Mouse (Mus musculus) heart, postnatal 0 days (tissue): ENCODE data around the gene Srd5a2. TPM values are rescaled to one million over a fixed set of nuclear protein-coding genes. Genes with fewer than 3 reads are reported as not detected.
A peak's percentile ranks its signal among the peaks of the same experiment; 100 is the strongest.

Experiments
- ATAC-seq: fragments of 200-750 bp; cut with Nextera tagmentation; 2 replicates; pipeline ENCODE4 v1.8.0; 2017; ENCODE audit warnings: low read depth, moderate number of reproducible peaks, moderate library complexity; ENCODE audit not compliant: insufficient read depth
- DNase-seq: peaks from one replicate; pipeline ENCODE4 v3.0.0-alpha.2; 2016; ENCODE audit warnings: low spot score
- H3K27ac ChIP-seq: fragments of 300-500 bp; sonication (generic); 2 replicates; pipeline ENCODE4 v1.5.1; 2014; ENCODE audit warnings: low read depth, mild to moderate bottlenecking
- H3K27me3 ChIP-seq: fragments of 300-500 bp; sonication (generic); 2 replicates; pipeline ENCODE4 v1.6.1; 2014; ENCODE audit warnings: low read length, mixed read lengths; ENCODE audit not compliant: control insufficient read depth, insufficient read depth
- H3K36me3 ChIP-seq: fragments of 300-500 bp; sonication (generic); replicated peaks from 2 replicates; pipeline ENCODE4 v1.6.1; 2014; ENCODE audit warnings: low read length, mixed read lengths; ENCODE audit not compliant: control insufficient read depth, insufficient read depth
- H3K4me1 ChIP-seq: fragments of 300-500 bp; sonication (generic); 2 replicates; pipeline ENCODE4 v1.6.1; 2014; ENCODE audit warnings: antibody characterized with exemption; ENCODE audit not compliant: control insufficient read depth, insufficient read depth
- H3K4me2 ChIP-seq: fragments of 300-500 bp; sonication (generic); 2 replicates; pipeline ENCODE4 v1.6.1; 2014; ENCODE audit warnings: low read depth, mild to moderate bottlenecking, low read length, moderate library complexity
- H3K4me3 ChIP-seq: fragments of 300-500 bp; sonication (generic); 2 replicates; pipeline ENCODE4 v1.5.1; 2014; ENCODE audit warnings: low read depth, low read length
- H3K9ac ChIP-seq: fragments of 300-500 bp; sonication (generic); replicated peaks from 2 replicates; pipeline ENCODE4 v1.6.1; 2014; ENCODE audit warnings: low read depth, low read length, mixed read lengths
- H3K9me3 ChIP-seq: fragments of 300-500 bp; sonication (generic); replicated peaks from 2 replicates; pipeline ENCODE4 v1.6.1; 2016; ENCODE audit warnings: low read length; ENCODE audit not compliant: control insufficient read depth
- CTCF ChIP-seq: IDR thresholded peaks from 2 replicates; pipeline ENCODE4 v1.5.1; 2016; ENCODE audit warnings: antibody characterized with exemption, control low read depth, low read depth
- EP300 ChIP-seq: IDR thresholded peaks from 2 replicates; pipeline ENCODE4 v1.6.1; 2016; ENCODE audit warnings: antibody characterized with exemption, low read depth
- WGBS: fragments of 180-500 bp; shearing (Covaris S2); extraction: QIAGEN DNeasy Blood & Tissue Kit; methylation state at CpG from one replicate; pipeline ENCODE4 v1.1.7; 2014; 5-methylcytosine and 5-hydroxymethylcytosine counted together
- polyA plus RNA-seq: library from polyadenylated mRNA; unstranded; fragments of >200 nt; fragmentation: Nextera tagmentation; extraction: Ambion mirVana; gene quantifications from 2 replicates; pipeline ENCODE4 v1.2.1, GENCODE M21; 2015
- total RNA-seq: library from RNA; depleted of rRNA; stranded (reverse); fragments of >200 nt; gene quantifications from 2 replicates; pipeline ENCODE4 v1.2.3, GENCODE M21; 2014; ENCODE audit warnings: low replicate concordance

Srd5a2 gene
- total and polyA plus RNA-seq, 2 experiments from 2014 or later, result not detected

GRCm38 (mm10) chr17:74002396-74002795 lies 45.3 kb downstream of the Srd5a2 start:
- WGBS, result 76% methylated on average over 2 of the region's 2 CpGs

GRCm38 (mm10) chr17:73995907-73996645 lies 51.6 kb downstream of the Srd5a2 start:
- no peak for TF ChIP-seq CTCF
- TF ChIP-seq EP300, result peak; percentile 58; the same call in 1 of the 2 replicates
- H3K27me3 ChIP-seq, result no peaks in the 10 kb centered on the region
- H3K4me3 ChIP-seq, result no peak overlapping the region
- no peak overlapping the region for H3K4me2 ChIP-seq
- no peaks in the 10 kb centered on the region for H3K9me3 ChIP-seq
- no peak overlapping the region for H3K9ac ChIP-seq
- DNase-seq (peak; percentile 59), ATAC-seq (peak; percentile 91)
- H3K36me3 ChIP-seq, result no peaks in the 10 kb centered on the region
- H3K27ac ChIP-seq, result 0 out of 2 replicates have a peak overlapping the region, but pooled peaks have one; percentile 7
- peaks cover 6% of the 10 kb centered on the region; the same call in 1 of the 2 replicates for H3K4me1 ChIP-seq
- 62% methylated on average over 13 of the region's 13 CpGs for WGBS

More at GRCm38 (mm10) chr17:74002396-74002795, 45.3 kb downstream of the Srd5a2 start:
- Histone ChIP-seq H3K4me2 (no peak overlapping the region), H3K4me3 (no peak overlapping the region), H3K9me3 (no peaks in the 10 kb centered on the region), H3K27ac (no peak overlapping the region), H3K27me3 (no peaks in the 10 kb centered on the region), H3K36me3 (no peaks in the 10 kb centered on the region), H3K9ac (no peak overlapping the region), H3K4me1 (no peaks in the 10 kb centered on the region)
- ATAC-seq (no peak), DNase-seq (no peak)
- TF ChIP-seq EP300 (no peak), CTCF (no peak)

GRCm38 (mm10) chr17:73991264-73991663 lies 56.5 kb downstream of the Srd5a2 start:
- ATAC-seq (no peak), DNase-seq (no peak)
- 88% methylated on average over 4 of the region's 4 CpGs for WGBS
- no peak overlapping the region for H3K9ac ChIP-seq
- no peak for TF ChIP-seq EP300
- TF ChIP-seq CTCF, result no peak
- H3K27ac ChIP-seq, result no peak overlapping the region
- H3K4me2 ChIP-seq, result no peak overlapping the region
- H3K9me3 ChIP-seq, result no peaks in the 10 kb centered on the region
- peaks cover 6% of the 10 kb centered on the region; the same call in 1 of the 2 replicates for H3K4me1 ChIP-seq
- no peaks in the 10 kb centered on the region for H3K27me3 ChIP-seq
- H3K4me3 ChIP-seq, result no peak overlapping the region
- no peaks in the 10 kb centered on the region for H3K36me3 ChIP-seq

GRCm38 (mm10) chr17:73986571-73986970 lies 61.1 kb downstream of the Srd5a2 start:
- Histone ChIP-seq H3K36me3 (no peaks in the 10 kb centered on the region), H3K27ac (no peak overlapping the region), H3K9ac (no peak overlapping the region), H3K4me2 (no peak overlapping the region), H3K4me1 (no peaks in the 10 kb centered on the region; the same call in 1 of the 2 replicates), H3K4me3 (no peak overlapping the region), H3K9me3 (no peaks in the 10 kb centered on the region), H3K27me3 (no peaks in the 10 kb centered on the region)
- DNase-seq, result no peak
- ATAC-seq, result no peak
- 60% methylated on average over 2 of the region's 2 CpGs for WGBS
- TF ChIP-seq CTCF (no peak), EP300 (no peak)

- TF ChIP-seq EP300, result no peak
- TF ChIP-seq CTCF, result no peak
- no peak for ATAC-seq
- 82% methylated on average over 4 of the region's 4 CpGs for WGBS
These were observed 61.8 kb downstream of the Srd5a2 start for GRCm38 (mm10) chr17:73985936-73986335.

More at GRCm38 (mm10) chr17:73985936-73986335, 61.8 kb downstream of the Srd5a2 start:
- Histone ChIP-seq H3K27ac (no peak overlapping the region), H3K4me3 (no peak overlapping the region), H3K36me3 (no peaks in the 10 kb centered on the region), H3K9ac (no peak overlapping the region), H3K4me1 (no peaks in the 10 kb centered on the region; the same call in 1 of the 2 replicates), H3K4me2 (no peak overlapping the region), H3K27me3 (no peaks in the 10 kb centered on the region), H3K9me3 (no peaks in the 10 kb centered on the region)
- DNase-seq, result no peak
